Mouse (Mus musculus) erythroid progenitor cell, adult 5-6 weeks (primary cell): ENCODE data around the gene Prom2. TPM values are rescaled to one million over a fixed set of nuclear protein-coding genes. Genes with fewer than 3 reads are reported as not detected.

Experiments used
- ATAC-seq: replicated peaks from 2 replicates; pipeline ENCODE4 v1.8.0; 2016; ENCODE audit warnings: moderate number of reproducible peaks, mild to moderate bottlenecking, moderate TSS enrichment, inconsistent platforms; ENCODE audit not compliant: poor library complexity, low FRiP score, severe bottlenecking
- total RNA-seq, 2 experiments: library from RNA; stranded (forward) in 1 of 2; stranded (reverse) in 1 of 2; fragments of 150-400 nt in 1 of 2; fragments of 186-747, 209-891 nt in 1 of 2; gene quantifications; 2 replicates each; pipeline versions ENCODE4 v1.2.3 to v1.2.4; 2015 to 2017; ENCODE audit warnings: low replicate concordance in 2 of 2

Prom2 gene
- not detected in 2 replicates for total RNA-seq (2015; ENCODE audit: low replicate concordance)
- not detected in 2 replicates for total RNA-seq (2017; ENCODE audit: low replicate concordance)

- no peak for ATAC-seq
Observed at GRCm38 (mm10) chr2:127541185-127541584, at the start of gene Prom2. Gene Prom2, minus strand, starts transcription at chr2:127541467.

- no peak for ATAC-seq
Observed at GRCm38 (mm10) chr2:127590840-127591239, 49.6 kb upstream of the Prom2 start.

- no peak for ATAC-seq
Observed at GRCm38 (mm10) chr2:127590204-127590603, 48.9 kb upstream of the Prom2 start.

- ATAC-seq = no peak
Observed at GRCm38 (mm10) chr2:127588897-127589296, 47.6 kb upstream of the Prom2 start.

- peak; percentile 28 for ATAC-seq
Observed at GRCm38 (mm10) chr2:127587514-127587844, 46.2 kb upstream of the Prom2 start.

GRCm38 (mm10) chr2:127586694-127587513, 45.6 kb upstream of the Prom2 start, which contains the start of the genes Zfp661 and Mrps5:
Gene Zfp661, minus strand, starts transcription at chr2:127587094.
Gene Mrps5, plus strand, starts transcription at chr2:127587222.
- peak; percentile 86 for ATAC-seq

GRCm38 (mm10) chr2:127584436-127584858, 43.2 kb upstream of the Prom2 start:
- peak; percentile 69 for ATAC-seq

- ATAC-seq = no peak
Observed at GRCm38 (mm10) chr2:127573322-127573721, 32.1 kb upstream of the Prom2 start.

GRCm38 (mm10) chr2:127559070-127559966, 18.1 kb upstream of the Prom2 start:
- ATAC-seq = no peak

- ATAC-seq = no peak
Observed at GRCm38 (mm10) chr2:127551078-127551477, 9.8 kb upstream of the Prom2 start.

GRCm38 (mm10) chr2:127550446-127550845, 9.2 kb upstream of the Prom2 start:
- ATAC-seq = no peak

GRCm38 (mm10) chr2:127549711-127550110, 8.4 kb upstream of the Prom2 start:
- no peak for ATAC-seq

GRCm38 (mm10) chr2:127548342-127549074, 7.2 kb upstream of the Prom2 start:
- ATAC-seq = peak; percentile 83

- ATAC-seq = no peak
Observed at GRCm38 (mm10) chr2:127541697-127542096, 430 bp upstream of the Prom2 start.

GRCm38 (mm10) chr2:127539494-127539893, 1.8 kb downstream of the Prom2 start:
- no peak for ATAC-seq

GRCm38 (mm10) chr2:127537548-127537947, 3.7 kb downstream of the Prom2 start:
- ATAC-seq = no peak

GRCm38 (mm10) chr2:127535363-127535762, 5.9 kb downstream of the Prom2 start:
- ATAC-seq = no peak

GRCm38 (mm10) chr2:127532379-127532778, 8.9 kb downstream of the Prom2 start:
- ATAC-seq = no peak

- ATAC-seq = no peak
Observed at GRCm38 (mm10) chr2:127531592-127531991, 9.7 kb downstream of the Prom2 start.

GRCm38 (mm10) chr2:127530418-127530817, 10.8 kb downstream of the Prom2 start:
- ATAC-seq = no peak
